Mouse (Mus musculus): ENCODE results near the gene Mrpl10.

GRCm38 (mm10) chr11:96992722-96993311, 48.5 kb upstream of the Mrpl10 start:
- TF ChIP-seq CHD2 (IDR thresholded peaks at IDR 0.05; ENCODE audit: low read length) (0 out of 2 replicates have a peak, but pooled peaks have one; percentile 17), MAZ (IDR thresholded peaks at IDR 0.05; ENCODE audit: low read depth, low read length) (peak; percentile 89), CTCF (conservative IDR thresholded peaks at IDR 0.05 in 1 of 2, IDR thresholded peaks at IDR 0.05 in 1 of 2; ENCODE audit: low read depth in 2 of 2, low read length in 2 of 2) (no peak)
